ENCODE assay signal across 25 mouse cellular contexts in genomic region chr3:108345855-108346254, GRCm38 (mm10). TPM values are rescaled to one million over a fixed set of nuclear protein-coding genes. Genes with fewer than 3 reads are reported as not detected.
DNase-seq lines count a peak whose midpoint lies in the region; ATAC-seq and TF ChIP-seq lines count a peak whose summit lies in the region.
"Had no signal": no experiment of that assay in that cellular context is flagged by ENCODE, and none has a peak within 500 bp of the region (broad histone marks: within the 10 kb centered on the region; RNA-seq: fewer than 3 reads in every experiment).

No protein-coding gene starts in this region.

- in situ Hi-C loops in CH12.LX (cut with MboI; ENCODE audit: low pct_ligation_motif_present, low pct_unique_long_range_greater_than_20kb, low sequenced_read_pairs), result no loop called here

- no peak overlapping the region for H3K4me2 ChIP-seq in CH12.LX (ENCODE audit: insufficient read depth, low read depth, poor library complexity, severe bottlenecking)
- H3K4me2 ChIP-seq: embryonic facial prominence, embryonic 13.5 days; hindbrain, embryonic 12.5 days had no signal

- no peaks in the 10 kb centered on the region for H3K9me3 ChIP-seq in CH12.LX (replicated peaks; ENCODE audit: low read length)
- H3K9me3 ChIP-seq: embryonic facial prominence, embryonic 13.5 days; forebrain, embryonic 10.5 days; heart, embryonic 10.5 days; hindbrain, embryonic 12.5 days had no signal

- no peaks in the 10 kb centered on the region for H3K79me2 ChIP-seq in CH12.LX (replicated peaks; ENCODE audit: control insufficient read depth, extremely low read depth, insufficient read depth, poor library complexity, severe bottlenecking)

- no peak for TF ChIP-seq POLR2A in CH12.LX (IDR thresholded peaks at IDR 0.05; ENCODE audit: low read depth, low read length)

- no peak overlapping the region for H3K4me3 ChIP-seq in CH12.LX (replicated peaks in 1 of 3; ENCODE audit: low read depth in 2 of 3, low read length in 2 of 3, poor library complexity in 1 of 3)
- H3K4me3 ChIP-seq: embryonic facial prominence, embryonic 13.5 days; forebrain, embryonic 10.5 days; gastrocnemius, adult 2 months; heart, embryonic 10.5 days; hindbrain, embryonic 12.5 days had no signal

- H3K36me3 ChIP-seq in CH12.LX (replicated peaks in 1 of 2; ENCODE audit: control insufficient read depth in 1 of 2, insufficient read depth in 1 of 2, low read length in 1 of 2), result peaks cover 0 to 16% of the 10 kb centered on the region in 2 experiments

- dilution Hi-C loops in CH12.LX (cut with MboI; ENCODE audit: extremely low pct_ligation_motif_present, extremely low pct_unique_long_range_greater_than_20kb, low sequenced_read_pairs), result no loop called here

- H3K9ac ChIP-seq in CH12.LX (ENCODE audit: insufficient read depth, low read depth), result no peak overlapping the region
- H3K9ac ChIP-seq: embryonic facial prominence, embryonic 13.5 days; hindbrain, embryonic 12.5 days had no signal

- H3K4me1 ChIP-seq in CH12.LX (ENCODE audit: control insufficient read depth in 1 of 2, insufficient read depth in 2 of 2), result peaks cover 14 to 49% of the 10 kb centered on the region in 2 experiments
- H3K4me1 ChIP-seq: embryonic facial prominence, embryonic 13.5 days; forebrain, embryonic 10.5 days; hindbrain, embryonic 12.5 days had no signal

- H3K27ac ChIP-seq in CH12.LX (ENCODE audit: insufficient read depth, low read depth), result no peak overlapping the region
- H3K27ac ChIP-seq: embryonic facial prominence, embryonic 13.5 days; forebrain, embryonic 10.5 days; gastrocnemius, adult 2 months; heart, embryonic 10.5 days; hindbrain, embryonic 12.5 days had no signal

- no peak for TF ChIP-seq EP300 in CH12.LX (IDR thresholded peaks at IDR 0.05; ENCODE audit: low read length)

- no peaks in the 10 kb centered on the region for H3K27me3 ChIP-seq in CH12.LX (replicated peaks)
- H3K27me3 ChIP-seq: embryonic facial prominence, embryonic 13.5 days; hindbrain, embryonic 12.5 days had no signal

- DNase-seq in CH12.LX (ENCODE audit: extremely low read depth), result peak; percentile 40
- DNase-seq in urinary bladder, postnatal 10 days (ENCODE audit: low spot score), result no peak
- DNase-seq in retina, postnatal 1 day, result no peak
- DNase-seq in adrenal gland, postnatal 25 days, result no peak
- DNase-seq: adrenal gland, postnatal 10 days; cerebellum, adult 18-20 months; cerebellum, adult 9-11 months; gastrocnemius, adult 2 months; gastrocnemius, postnatal 25 days; heart, adult 18-20 months; heart, postnatal 10 days; heart, postnatal 4 days had no signal

- TF ChIP-seq CTCF in CH12.LX (conservative IDR thresholded peaks at IDR 0.05 in 1 of 2, IDR thresholded peaks at IDR 0.05 in 1 of 2; ENCODE audit: low read depth in 2 of 2, low read length in 2 of 2), result no peak

- TF ChIP-seq RAD21 in CH12.LX (IDR thresholded peaks at IDR 0.05; ENCODE audit: low read depth, low read length), result no peak

- ATAC-seq in common myeloid progenitor, adult 5-6 weeks (replicated peaks; ENCODE audit: low read depth, poor library complexity, severe bottlenecking), result peak; percentile 68
- peak; percentile 87 for ATAC-seq in granulocyte monocyte progenitor cell, adult 5-6 weeks (replicated peaks; ENCODE audit: poor library complexity, severe bottlenecking)
- no peak for ATAC-seq in CD4-positive, CD25-positive, alpha-beta regulatory T cell, adult 4 months
- ATAC-seq: forebrain, embryonic 14.5 days; hindbrain, embryonic 16.5 days; inflammation-experienced regulatory T-cells, adult 6 months; intestine, postnatal 0 days had no signal

TF ChIP-seq in CH12.LX, 34 proteins besides CTCF, POLR2A, EP300 and RAD21:
- TF ChIP-seq NRF1 (IDR thresholded peaks at IDR 0.05; ENCODE audit: low read depth, low read length) (no peak), POLR2AphosphoS2 (IDR thresholded peaks at IDR 0.05; ENCODE audit: low read depth, low read length) (no peak), USF2 (conservative IDR thresholded peaks at IDR 0.05; ENCODE audit: low read depth, low read length) (no peak), MXI1 (IDR thresholded peaks at IDR 0.05; ENCODE audit: low read depth, low read length) (no peak), RCOR1 (conservative IDR thresholded peaks at IDR 0.05; ENCODE audit: low read depth, low read length) (no peak), ZNF384 (IDR thresholded peaks at IDR 0.05; ENCODE audit: low read depth, low read length) (no peak), ZC3H11A (IDR thresholded peaks at IDR 0.05; ENCODE audit: low read depth, low read length) (no peak), MAFK (IDR thresholded peaks at IDR 0.05; ENCODE audit: insufficient replicate concordance, low read length) (no peak), SMC3 (IDR thresholded peaks at IDR 0.05; ENCODE audit: low read depth, low read length) (no peak), TCF12 (IDR thresholded peaks at IDR 0.05; ENCODE audit: low read depth, low read length) (no peak), HCFC1 (IDR thresholded peaks at IDR 0.05; ENCODE audit: low read depth, low read length) (no peak), PAX5 (IDR thresholded peaks at IDR 0.05; ENCODE audit: low read length) (no peak), ETS1 (conservative IDR thresholded peaks at IDR 0.05; ENCODE audit: low read depth, low read length) (no peak), NELFE (IDR thresholded peaks at IDR 0.05; ENCODE audit: low read depth, low read length) (no peak), KAT2A (IDR thresholded peaks at IDR 0.05; ENCODE audit: insufficient replicate concordance, low read length) (no peak), MAX (IDR thresholded peaks at IDR 0.05; ENCODE audit: low read length) (no peak), CHD1 (IDR thresholded peaks at IDR 0.05; ENCODE audit: low read depth, low read length) (no peak), MEF2A (IDR thresholded peaks at IDR 0.05; ENCODE audit: borderline replicate concordance, low read depth, low read length) (no peak), CHD2 (IDR thresholded peaks at IDR 0.05; ENCODE audit: low read length) (no peak)

RNA-seq across cellular contexts. Expression of gene Mybphl, which starts 18.9 kb away (rescaled TPM):
- total RNA-seq in CH12.LX (2012; rRNA removed) (not detected in 2 replicates), CH12.LX (2014; rRNA removed) (not detected in 2 replicates)
- polyA plus RNA-seq in CH12.LX (2012; ENCODE audit: insufficient read length, low read depth), result not detected in 2 replicates
- total RNA-seq in common myeloid progenitor, adult 5-6 weeks (2017), result not detected in 2 replicates
- total RNA-seq in granulocyte monocyte progenitor cell, adult 5-6 weeks (2014; fragmentation: Nextera tagmentation), result not detected in 2 replicates
- total RNA-seq in granulocyte monocyte progenitor cell, adult 5-6 weeks (2017), result not detected in 2 replicates
- not detected for polyA plus RNA-seq in CD4-positive, CD25-positive, alpha-beta regulatory T cell, adult 4 months (2017; shearing (Covaris generic))
- not detected in 2 replicates for total RNA-seq in adrenal gland, postnatal 25 days (2021)
- total RNA-seq: adrenal gland, postnatal 10 days; ES-E14; gastrocnemius, adult 2 months; gastrocnemius, postnatal 25 days had no signal
- polyA plus RNA-seq: C2C12; embryonic facial prominence, embryonic 13.5 days; forebrain, embryonic 10.5 days; forebrain, embryonic 14.5 days; hindbrain, embryonic 12.5 days; inflammation-experienced regulatory T-cells, adult 6 months; intestine, postnatal 0 days had no signal

RNA-seq across cellular contexts. Expression of gene Psrc1, which starts 37.8 kb away (rescaled TPM):
- total RNA-seq in CH12.LX (2012; rRNA removed), result 76.2 and 89.1 TPM in 2 replicates
- 105 and 106 TPM in 2 replicates for total RNA-seq in CH12.LX (2014; rRNA removed)
- polyA plus RNA-seq in CH12.LX (2012; ENCODE audit: insufficient read length, low read depth), result 101 and 108 TPM in 2 replicates
- total RNA-seq in common myeloid progenitor, adult 5-6 weeks (2017), result 29.3 and 31.6 TPM in 2 replicates
- 11.6 and 14.3 TPM in 2 replicates for total RNA-seq in granulocyte monocyte progenitor cell, adult 5-6 weeks (2014; fragmentation: Nextera tagmentation)
- 12.9 and 16.2 TPM in 2 replicates for total RNA-seq in granulocyte monocyte progenitor cell, adult 5-6 weeks (2017)
- polyA plus RNA-seq in CD4-positive, CD25-positive, alpha-beta regulatory T cell, adult 4 months (2017; shearing (Covaris generic)), result 1 to 10 TPM; 1.7 to 3.4 TPM
- 2.5 and 3.7 TPM in 2 replicates for total RNA-seq in adrenal gland, postnatal 25 days (2021)
- total RNA-seq: gastrocnemius, adult 2 months had no signal
